Mouse (Mus musculus) midbrain, embryonic 11.5 days (tissue): ENCODE results near the gene Brap. TPM values are rescaled to one million over a fixed set of nuclear protein-coding genes. Genes with fewer than 3 reads are reported as not detected.

Experiments
- ATAC-seq: fragments of 200-750 bp; cut with Nextera tagmentation; 2 replicates; pipeline ENCODE4 v1.8.0; 2017; ENCODE audit warnings: moderate TSS enrichment, moderate library complexity; ENCODE audit not compliant: low FRiP score
- DNase-seq: peaks from one replicate; pipeline ENCODE4 v3.0.0; 2015; ENCODE audit warnings: low spot score; ENCODE audit errors: missing footprints
- H3K27ac ChIP-seq: fragments of 300-500 bp; sonication (generic); 2 replicates; pipeline ENCODE4 v1.5.1; 2014; ENCODE audit warnings: low read depth, low read length
- H3K27me3 ChIP-seq: fragments of 300-500 bp; sonication (generic); 2 replicates; pipeline ENCODE4 v1.6.1; 2014; ENCODE audit warnings: mild to moderate bottlenecking, low read length, moderate library complexity, mixed read lengths; ENCODE audit not compliant: control insufficient read depth, insufficient read depth
- H3K36me3 ChIP-seq: fragments of 300-500 bp; sonication (generic); 2 replicates; pipeline ENCODE4 v1.6.1; 2014; ENCODE audit warnings: mild to moderate bottlenecking, low read length, moderate library complexity, mixed read lengths; ENCODE audit not compliant: control insufficient read depth, insufficient read depth
- H3K4me1 ChIP-seq: fragments of 300-500 bp; sonication (generic); 2 replicates; pipeline ENCODE4 v1.6.1; 2014; ENCODE audit warnings: low read length; ENCODE audit not compliant: control insufficient read depth, insufficient read depth
- H3K4me2 ChIP-seq: fragments of 300-500 bp; sonication (generic); 2 replicates; pipeline ENCODE4 v1.6.1; 2014; ENCODE audit warnings: mild to moderate bottlenecking, moderate library complexity
- H3K4me3 ChIP-seq: fragments of 300-500 bp; sonication (generic); 2 replicates; pipeline ENCODE4 v1.5.1; 2014; ENCODE audit warnings: low read depth, low read length
- H3K9ac ChIP-seq: fragments of 300-500 bp; sonication (generic); 2 replicates; pipeline ENCODE4 v1.6.1; 2014; ENCODE audit warnings: low read length
- H3K9me3 ChIP-seq: fragments of 300-500 bp; sonication (generic); 2 replicates; pipeline ENCODE4 v1.6.1; 2016; ENCODE audit warnings: low read length; ENCODE audit not compliant: control insufficient read depth
- WGBS: fragments of 180-500 bp; shearing (Covaris S2); extraction: QIAGEN DNeasy Blood & Tissue Kit; methylation state at CpG from one replicate; pipeline ENCODE4 v1.1.7; 2014; 5-methylcytosine and 5-hydroxymethylcytosine counted together
- polyA plus RNA-seq: library from polyadenylated mRNA; unstranded; fragments of >200 nt; fragmentation: Nextera tagmentation; extraction: Ambion mirVana; gene quantifications from 2 replicates; pipeline ENCODE4 v1.2.1, GENCODE M21; 2014

Gene Brap
- polyA plus RNA-seq, 1 experiment from 2014 or later, result 43.0 TPM

GRCm38 (mm10) chr5:121663456-121663855 is 3.1 kb downstream of the Brap start:
- Histone ChIP-seq H3K36me3 (peaks cover 6% of the 10 kb centered on the region; the same call in 1 of the 2 replicates), H3K4me2 (no peak overlapping the region), H3K9ac (no peak overlapping the region), H3K9me3 (no peaks in the 10 kb centered on the region), H3K27me3 (no peaks in the 10 kb centered on the region), H3K27ac (no peak overlapping the region), H3K4me1 (peaks cover 7% of the 10 kb centered on the region), H3K4me3 (no peak overlapping the region)
- ATAC-seq (no peak), DNase-seq (no peak)
- WGBS, result 89% methylated on average over 8 of the region's 8 CpGs

DNA sequence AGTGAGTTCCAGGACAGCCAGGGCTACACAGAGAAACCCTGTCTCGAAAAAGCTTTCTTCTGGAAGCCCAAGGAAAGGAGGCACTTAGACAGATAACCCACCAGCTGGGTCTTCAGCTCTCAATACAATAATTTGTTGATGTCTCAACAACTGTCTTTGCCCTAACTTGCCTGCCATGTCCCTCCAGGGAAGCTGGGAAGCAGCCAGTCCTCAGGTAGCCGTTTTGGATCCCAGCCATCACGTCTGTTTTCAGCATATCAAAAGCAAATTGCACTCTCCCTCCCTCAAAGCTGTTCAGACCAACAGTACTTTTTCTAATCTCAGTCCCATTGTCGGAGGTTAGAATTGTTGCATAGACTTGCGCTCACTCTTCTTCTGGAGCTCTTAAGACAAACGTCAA is 3.7 kb downstream of the Brap start:
- Histone ChIP-seq H3K9me3 (no peaks in the 10 kb centered on the region), H3K9ac (no peak overlapping the region), H3K4me3 (no peak overlapping the region), H3K36me3 (peaks cover 6% of the 10 kb centered on the region), H3K27me3 (no peaks in the 10 kb centered on the region), H3K4me2 (no peak overlapping the region), H3K27ac (no peak overlapping the region), H3K4me1 (peaks cover 7% of the 10 kb centered on the region)
- 93% methylated on average over 6 of the region's 6 CpGs for WGBS
- ATAC-seq (no peak), DNase-seq (peak; percentile 69)

GRCm38 (mm10) chr5:121664971-121665370 is 4.6 kb downstream of the Brap start:
- no peak for ATAC-seq

DNA sequence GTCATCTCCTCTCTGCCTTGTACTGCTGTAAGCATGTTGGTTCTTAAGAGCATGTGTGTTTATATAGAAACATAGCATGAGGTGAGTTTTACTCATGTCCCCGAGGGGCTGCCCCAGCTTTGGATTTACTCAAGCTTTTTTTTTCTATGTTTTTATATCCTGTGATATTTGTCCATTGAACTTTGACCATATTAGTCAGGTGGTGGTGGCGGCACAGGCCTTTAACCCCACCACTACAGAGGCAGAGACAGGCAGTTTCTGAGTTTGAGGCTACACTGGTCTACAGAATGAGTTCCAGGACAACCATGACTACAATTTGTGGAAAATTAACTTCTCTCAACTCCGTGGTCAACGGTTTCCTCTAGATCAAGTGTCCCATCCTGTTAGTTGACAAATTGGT is 6.7 kb downstream of the Brap start:
- Histone ChIP-seq H3K9ac (no peak overlapping the region), H3K4me2 (no peak overlapping the region), H3K36me3 (peaks cover 12% of the 10 kb centered on the region), H3K4me1 (no peaks in the 10 kb centered on the region), H3K9me3 (no peaks in the 10 kb centered on the region), H3K4me3 (no peak overlapping the region), H3K27ac (no peak overlapping the region), H3K27me3 (no peaks in the 10 kb centered on the region)
- ATAC-seq (no peak), DNase-seq (no peak)
- WGBS, result 94% methylated on average over 4 of the region's 4 CpGs

More at GRCm38 (mm10) chr5:121664971-121665370, 4.6 kb downstream of the Brap start:
- DNase-seq, result no peak
- Histone ChIP-seq H3K27me3 (no peaks in the 10 kb centered on the region), H3K36me3 (peaks cover 8% of the 10 kb centered on the region), H3K4me2 (no peak overlapping the region), H3K27ac (no peak overlapping the region), H3K4me1 (peaks cover 7% of the 10 kb centered on the region), H3K9ac (no peak overlapping the region), H3K9me3 (no peaks in the 10 kb centered on the region), H3K4me3 (no peak overlapping the region)
- WGBS, result 94% methylated on average over 9 of the region's 9 CpGs

DNA sequence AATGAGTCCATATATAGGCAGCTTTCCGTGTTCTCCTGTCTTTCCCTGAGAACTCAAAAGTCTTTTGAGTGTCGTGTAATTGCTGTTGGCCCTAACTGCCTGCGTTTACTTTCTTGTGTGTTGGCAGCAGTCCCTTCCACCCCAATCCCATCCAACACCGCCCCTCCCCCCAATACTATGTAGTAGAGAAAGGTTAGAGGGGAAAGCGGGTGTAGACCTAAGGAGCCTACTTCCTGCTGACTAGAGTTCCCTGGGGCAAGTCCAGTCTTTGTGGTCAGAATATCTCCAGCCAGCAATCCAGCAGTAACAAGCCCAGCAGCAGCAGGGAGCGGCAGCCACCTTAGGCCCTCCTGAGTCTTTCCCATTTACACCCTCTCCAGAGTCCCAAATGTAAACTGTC is 8.0 kb downstream of the Brap start:
- no peaks in the 10 kb centered on the region for H3K9me3 ChIP-seq
- no peak overlapping the region for H3K4me3 ChIP-seq
- DNase-seq (no peak), ATAC-seq (no peak)
- no peaks in the 10 kb centered on the region for H3K27me3 ChIP-seq
- H3K9ac ChIP-seq, result no peak overlapping the region
- H3K4me2 ChIP-seq, result no peak overlapping the region
- no peaks in the 10 kb centered on the region for H3K4me1 ChIP-seq
- H3K36me3 ChIP-seq, result peaks cover 8% of the 10 kb centered on the region
- no peak overlapping the region for H3K27ac ChIP-seq
- WGBS, result 85% methylated on average over 6 of the region's 6 CpGs

- Histone ChIP-seq H3K9me3 (no peaks in the 10 kb centered on the region), H3K27me3 (no peaks in the 10 kb centered on the region), H3K36me3 (peaks cover 15% of the 10 kb centered on the region), H3K9ac (no peak overlapping the region), H3K4me1 (no peaks in the 10 kb centered on the region), H3K4me3 (no peak overlapping the region), H3K27ac (no peak overlapping the region), H3K4me2 (no peak overlapping the region)
- WGBS, result 80% methylated on average over 3 of the region's 3 CpGs
- DNase-seq, result peak; percentile 83
- ATAC-seq, result no peak
Observed at GRCm38 (mm10) chr5:121670412-121670811, 10.0 kb downstream of the Brap start.

DNA sequence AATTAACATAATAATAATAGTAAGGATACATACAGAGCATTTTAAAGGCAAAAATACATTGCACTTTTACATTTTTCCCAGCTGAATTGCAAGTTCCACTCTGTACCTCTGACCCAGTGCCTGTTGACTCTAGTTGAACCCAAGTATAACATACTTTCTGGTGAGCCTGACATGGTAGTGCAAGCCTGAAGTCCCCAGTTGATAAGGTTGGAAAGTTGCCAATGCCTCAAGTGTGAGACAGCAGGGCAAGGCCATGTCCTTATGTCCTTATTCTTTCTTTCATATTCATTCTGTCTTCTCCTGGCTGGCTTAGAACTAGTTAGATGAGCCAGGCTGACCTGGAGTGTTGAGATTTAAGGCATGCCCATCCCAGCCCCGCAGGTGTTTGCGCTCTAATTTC is 21.9 kb downstream of the Brap start:
- H3K9ac ChIP-seq, result no peak overlapping the region
- ATAC-seq, result no peak
- H3K36me3 ChIP-seq, result peaks cover 13% of the 10 kb centered on the region
- no peaks in the 10 kb centered on the region for H3K9me3 ChIP-seq
- H3K4me3 ChIP-seq, result no peak overlapping the region
- no peaks in the 10 kb centered on the region for H3K4me1 ChIP-seq
- H3K27ac ChIP-seq, result no peak overlapping the region
- WGBS, result 96% methylated on average over 2 of the region's 2 CpGs
- H3K27me3 ChIP-seq, result no peaks in the 10 kb centered on the region
- DNase-seq, result no peak
- H3K4me2 ChIP-seq, result no peak overlapping the region

- H3K27me3 ChIP-seq, result no peaks in the 10 kb centered on the region
- no peak for ATAC-seq
- no peak for DNase-seq
- no peak overlapping the region for H3K9ac ChIP-seq
- 91% methylated on average over 6 of the region's 6 CpGs for WGBS
- H3K9me3 ChIP-seq, result no peaks in the 10 kb centered on the region
- no peak overlapping the region for H3K27ac ChIP-seq
- H3K4me3 ChIP-seq, result no peak overlapping the region
- H3K36me3 ChIP-seq, result peaks cover 11% of the 10 kb centered on the region
- no peaks in the 10 kb centered on the region for H3K4me1 ChIP-seq
- H3K4me2 ChIP-seq, result no peak overlapping the region
Observed at GRCm38 (mm10) chr5:121685495-121685894, 25.1 kb downstream of the Brap start.

- H3K9ac ChIP-seq, result no peak overlapping the region
- no peaks in the 10 kb centered on the region for H3K4me1 ChIP-seq
- H3K27me3 ChIP-seq, result no peaks in the 10 kb centered on the region
- 80% methylated on average over 15 of the region's 15 CpGs for WGBS
- no peaks in the 10 kb centered on the region for H3K9me3 ChIP-seq
- no peak overlapping the region for H3K4me2 ChIP-seq
- H3K4me3 ChIP-seq, result no peak overlapping the region
- DNase-seq, result no peak
- no peak for ATAC-seq
- H3K36me3 ChIP-seq, result peaks cover 11% of the 10 kb centered on the region
- H3K27ac ChIP-seq, result no peak overlapping the region
Observed at GRCm38 (mm10) chr5:121686113-121686898, 25.9 kb downstream of the Brap start.
